Mouse (Mus musculus) cerebellum, adult 11-12 months (tissue): Measurements from ENCODE around the gene AI464131.

Source experiments
- DNase-seq: peaks from one replicate; pipeline ENCODE4 v3.0.0; 2022

The AI464131 gene

DNA sequence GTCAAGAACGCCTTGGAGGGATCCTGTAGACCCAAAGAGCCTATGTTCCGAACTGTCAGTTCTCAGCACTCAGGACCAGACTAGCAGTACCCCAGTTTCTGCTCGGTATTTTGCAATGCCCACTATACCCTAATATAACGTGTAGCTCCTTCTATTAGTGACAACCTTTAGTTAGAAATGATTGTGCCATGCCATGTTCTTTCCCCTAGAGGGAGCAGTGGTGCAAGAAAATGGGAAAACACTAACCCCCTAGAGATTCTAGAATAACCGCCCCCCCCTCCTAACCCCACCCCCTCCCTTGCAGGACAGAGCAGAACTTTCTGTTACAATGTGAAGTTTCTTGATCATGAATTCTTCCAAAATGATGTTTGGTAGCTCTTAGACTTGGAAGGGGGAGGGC is 1.4 kb upstream of the AI464131 start:
- no peak for DNase-seq

DNA sequence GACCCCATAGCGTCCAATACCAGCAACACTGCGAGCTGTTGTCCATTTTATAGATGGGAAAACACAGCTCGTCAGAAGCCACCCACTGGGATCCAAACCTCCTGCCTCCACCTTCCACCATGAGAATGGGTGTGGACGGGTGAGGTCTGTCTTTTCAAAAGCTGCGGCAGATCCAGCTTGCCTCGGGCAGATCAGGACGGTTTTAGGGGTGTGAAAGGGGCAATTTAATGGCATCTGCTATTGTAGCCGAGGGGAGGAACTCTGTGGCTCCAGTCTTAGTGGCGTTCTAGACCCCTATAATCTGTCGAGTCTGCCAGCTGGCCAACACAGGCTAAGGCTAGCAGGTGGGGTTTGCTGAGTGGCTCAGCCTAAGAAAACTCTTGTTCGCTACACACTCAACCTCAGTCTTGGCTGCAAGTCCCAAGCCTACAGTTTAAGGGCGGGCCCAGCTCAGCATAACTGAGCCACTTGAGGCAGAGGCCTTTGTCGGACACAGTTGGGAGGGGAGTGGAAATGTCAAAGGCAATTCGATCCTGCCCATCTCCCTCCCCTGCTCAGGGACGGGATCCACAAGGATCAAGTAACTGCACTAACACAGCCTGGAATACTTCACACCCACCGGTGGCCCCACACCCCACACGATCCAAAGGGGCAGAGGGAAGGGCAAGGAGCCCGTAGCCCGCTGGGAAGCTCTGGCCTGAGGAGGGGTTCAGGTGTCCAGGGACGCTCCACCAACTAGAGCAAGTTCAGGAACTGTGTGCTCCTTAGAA is 520 bp downstream of the AI464131 start:
- DNase-seq = no peak

DNA sequence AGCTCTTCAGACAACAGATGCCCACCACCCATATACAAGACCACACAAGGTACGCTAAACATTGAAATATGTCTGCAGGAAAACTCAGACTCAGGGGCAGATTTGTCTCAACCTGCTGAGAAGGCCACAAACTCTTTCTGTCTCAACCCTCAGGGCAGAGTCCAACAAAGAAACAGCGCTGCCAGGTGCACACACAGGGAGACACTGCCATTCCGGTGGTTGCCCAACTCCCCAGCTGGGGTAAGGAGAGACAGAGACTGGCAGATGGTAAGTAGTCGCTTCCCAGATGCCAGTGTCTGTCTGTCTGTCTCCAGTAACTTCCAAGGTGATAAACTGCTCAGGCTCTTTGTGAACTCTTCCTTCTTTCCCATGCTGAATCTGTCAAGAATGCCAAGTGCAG is 2.1 kb downstream of the AI464131 start:
- no peak for DNase-seq

DNA sequence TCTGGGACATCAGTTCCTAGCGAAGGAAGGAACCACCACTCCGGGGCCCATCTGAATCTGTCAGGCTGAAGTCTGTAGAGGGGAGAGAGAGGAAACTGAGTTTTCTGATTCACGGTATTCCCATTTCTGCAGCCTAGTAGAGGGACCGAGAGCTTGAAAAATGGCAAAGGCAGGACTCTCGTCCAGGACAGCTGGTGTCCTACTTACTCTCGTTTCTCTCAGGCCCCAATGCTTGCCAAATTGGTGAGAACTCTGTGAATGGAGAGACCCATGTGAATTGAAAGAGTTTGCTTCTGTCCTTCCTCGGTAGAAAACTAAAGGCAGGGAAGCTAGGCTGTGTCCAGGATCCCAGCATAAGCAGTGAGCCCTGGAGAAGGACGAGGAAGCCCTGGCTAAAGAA is 3.3 kb downstream of the AI464131 start:
- DNase-seq = no peak

DNA sequence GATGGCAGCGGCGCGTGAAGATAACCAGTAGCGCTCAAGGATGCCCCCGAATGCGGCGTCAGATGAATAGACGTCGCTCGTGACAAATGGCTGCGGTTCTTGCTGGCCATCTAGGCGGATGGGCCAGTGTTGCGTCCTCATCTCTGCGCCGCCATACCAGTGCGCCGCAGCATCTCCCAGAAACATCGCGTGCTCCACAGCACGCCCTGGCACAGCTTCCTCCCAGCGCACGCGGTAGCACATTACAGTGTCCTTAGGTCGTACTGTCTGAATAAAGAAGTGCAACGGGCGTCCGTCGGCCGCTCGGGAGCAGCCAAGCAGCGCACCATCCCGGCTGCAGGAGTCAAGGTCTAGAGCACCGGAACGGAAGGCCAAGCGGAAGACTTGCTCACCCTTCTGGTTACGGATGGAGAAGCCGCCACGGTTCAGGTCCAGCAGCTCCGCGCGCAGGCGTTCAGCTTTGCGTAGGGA is 3.9 kb downstream of the AI464131 start:
- no peak for DNase-seq

DNA sequence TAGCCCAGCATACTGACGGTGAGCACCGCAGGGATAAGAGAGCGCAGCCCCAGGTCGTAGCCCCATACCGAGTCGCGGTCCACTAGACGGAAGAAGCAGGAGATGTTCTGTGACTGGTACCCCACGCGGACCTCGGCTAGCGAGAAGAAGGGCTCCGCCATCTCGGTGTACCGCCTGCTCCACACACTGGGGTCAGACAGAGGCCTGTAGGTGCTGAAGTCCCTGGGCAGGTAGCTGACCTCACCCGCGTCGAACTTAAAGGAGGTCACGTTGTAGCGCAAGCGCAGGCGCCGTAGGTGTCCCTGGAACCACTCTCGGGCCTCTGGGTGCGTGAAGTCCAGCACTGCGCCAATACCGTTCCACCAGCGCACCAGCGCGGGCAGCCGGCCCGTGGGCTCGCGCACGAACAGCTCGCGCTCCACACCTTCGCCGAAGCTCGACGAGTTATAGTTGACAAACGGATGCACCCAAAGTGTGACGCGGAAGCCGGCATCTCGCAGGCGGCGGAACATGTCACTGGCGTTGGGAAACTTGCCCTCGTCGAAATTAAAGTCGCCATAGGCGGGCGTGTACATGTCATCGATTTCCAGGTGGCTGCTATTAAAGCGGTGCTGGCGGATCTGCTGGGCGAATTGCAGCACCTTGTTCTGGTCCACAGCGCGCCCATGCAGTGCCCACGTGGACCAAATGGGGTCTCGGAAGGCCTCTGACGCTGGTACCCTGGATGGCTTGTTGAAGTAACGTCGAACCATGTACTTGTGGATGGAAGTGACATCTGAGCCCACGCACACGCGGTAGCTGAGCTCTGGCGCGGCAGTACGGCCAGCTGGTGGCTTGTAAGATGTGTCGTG is 4.7 kb downstream of the AI464131 start:
- peak; percentile 19 for DNase-seq

DNA sequence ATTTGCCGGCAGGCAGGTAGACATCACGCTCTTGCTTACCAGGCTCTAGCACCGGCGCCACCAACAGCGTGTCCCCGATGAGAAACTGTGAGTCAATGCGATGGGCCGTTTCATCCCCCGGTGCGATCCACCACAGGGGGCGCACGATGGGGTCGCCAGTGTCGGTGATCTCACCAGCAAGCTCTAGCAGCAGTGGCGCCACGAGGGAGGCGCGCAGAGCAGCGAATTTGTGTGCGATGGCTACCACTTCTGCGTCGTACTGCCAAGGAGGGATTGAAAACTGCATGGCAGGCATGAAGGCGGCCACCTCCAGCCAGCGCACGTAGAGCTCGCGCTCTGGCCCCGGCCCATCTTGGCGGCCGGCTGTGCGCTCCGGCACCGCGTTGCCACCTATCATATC is 5.3 kb downstream of the AI464131 start:
- no peak for DNase-seq

DNA sequence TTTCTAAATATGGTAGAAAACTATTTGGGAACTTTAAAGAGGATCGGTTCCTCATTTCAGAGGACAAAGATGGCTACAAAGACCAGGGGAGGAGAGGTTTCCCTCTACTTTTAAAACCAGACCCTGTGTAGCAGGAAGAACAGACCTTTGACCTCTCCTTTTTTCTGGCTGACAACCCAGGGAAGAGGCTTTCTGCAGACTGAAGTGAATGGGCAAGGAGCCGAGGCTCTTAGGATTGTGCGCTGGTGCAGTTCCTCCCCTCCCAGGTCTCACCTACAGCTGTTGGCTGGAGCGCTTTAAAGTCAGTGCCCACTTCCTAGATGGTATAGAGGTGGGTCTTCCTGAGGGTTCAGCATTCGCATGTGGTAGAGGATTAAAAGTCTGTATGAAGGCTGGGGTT is 5.8 kb downstream of the AI464131 start:
- no peak for DNase-seq

DNA sequence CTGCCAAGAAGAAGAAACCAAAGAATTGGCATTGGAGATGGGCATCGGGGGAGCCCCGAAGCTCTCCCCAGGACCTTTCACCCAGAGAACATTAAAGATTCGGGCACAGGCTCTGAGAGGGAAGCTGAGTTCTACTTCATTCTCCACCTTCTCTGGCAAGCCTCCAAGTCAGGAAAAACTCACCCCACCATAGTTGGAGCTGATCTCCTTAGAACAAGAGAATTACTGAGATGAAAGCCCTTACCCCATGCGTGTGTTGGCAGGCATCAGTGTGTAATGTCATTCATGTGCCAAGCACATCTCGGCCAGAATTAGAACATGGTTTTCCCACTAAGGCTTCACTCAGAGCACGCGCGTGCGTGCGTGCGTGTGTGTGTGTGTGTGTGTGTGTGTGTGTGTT is 7.0 kb downstream of the AI464131 start:
- DNase-seq = peak; percentile 18

DNA sequence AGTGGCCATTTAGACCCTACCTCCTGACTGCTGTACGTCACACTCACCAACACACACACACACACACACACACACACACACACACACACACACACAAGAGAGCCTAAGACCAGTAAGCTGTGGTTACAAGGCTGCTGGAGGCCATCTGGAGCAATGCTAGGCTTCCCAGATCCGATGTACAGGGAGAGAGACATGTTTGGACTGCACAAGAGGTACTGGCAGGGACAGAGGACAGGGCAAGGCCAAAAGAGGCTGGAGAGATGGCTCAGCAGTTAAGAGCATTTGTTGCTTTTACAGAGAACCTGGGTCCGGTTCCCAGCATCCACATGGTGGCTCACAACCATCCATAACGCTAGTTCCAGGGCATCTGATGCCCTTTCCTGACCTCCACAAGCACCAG is 7.8 kb downstream of the AI464131 start:
- DNase-seq = no peak

DNA sequence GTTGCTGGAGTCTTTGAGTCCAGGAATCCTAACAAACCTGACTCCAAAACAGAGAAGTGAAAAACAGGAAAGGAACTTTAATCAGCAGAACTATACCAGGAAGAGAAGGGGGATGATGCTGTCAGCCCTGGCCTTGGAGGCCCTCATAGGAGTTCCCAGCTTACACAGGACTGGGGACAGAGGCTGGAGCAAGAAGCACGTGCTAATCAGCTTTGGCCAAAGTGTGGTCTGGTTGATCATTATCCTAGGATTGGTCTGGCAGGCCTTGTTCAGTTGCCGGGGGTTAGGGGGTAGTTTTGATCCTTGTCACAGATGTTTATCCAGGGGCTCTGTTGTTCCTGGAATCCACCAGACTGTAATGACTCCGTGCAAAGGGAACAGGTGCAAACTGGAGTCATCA is 8.5 kb downstream of the AI464131 start:
- DNase-seq = no peak

DNA sequence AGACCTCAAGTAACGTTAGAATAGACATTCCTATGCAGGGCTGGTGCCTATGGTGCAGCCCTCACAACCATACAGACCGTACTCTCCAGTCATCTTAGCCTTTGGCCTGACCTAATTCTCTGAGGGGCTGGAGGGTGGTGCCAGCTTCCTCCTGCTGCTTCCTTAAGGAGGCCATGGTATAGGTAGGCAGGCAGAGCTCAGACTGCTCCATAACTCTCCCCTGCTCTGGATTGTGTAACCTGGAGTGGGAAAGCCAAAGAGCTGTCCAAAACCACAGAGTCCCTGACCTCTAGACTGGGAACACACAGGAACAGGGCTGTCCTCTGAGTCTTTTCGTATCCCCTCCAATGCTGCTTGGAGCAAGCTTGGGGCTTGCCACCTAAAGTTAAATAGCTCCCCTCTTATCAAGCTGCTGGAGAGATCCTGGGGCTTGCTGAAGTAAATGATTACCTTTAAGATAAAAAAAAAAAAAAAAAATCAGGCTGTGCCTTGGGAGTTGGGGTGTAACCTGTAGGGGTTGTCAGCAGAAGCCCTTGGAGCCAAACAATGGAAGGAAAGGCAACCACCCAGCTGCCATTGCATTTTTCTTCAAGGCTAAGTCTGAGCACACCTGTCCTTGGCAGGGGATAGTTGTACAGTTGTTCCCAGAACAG is 9.3 kb downstream of the AI464131 start:
- DNase-seq = no peak

DNA sequence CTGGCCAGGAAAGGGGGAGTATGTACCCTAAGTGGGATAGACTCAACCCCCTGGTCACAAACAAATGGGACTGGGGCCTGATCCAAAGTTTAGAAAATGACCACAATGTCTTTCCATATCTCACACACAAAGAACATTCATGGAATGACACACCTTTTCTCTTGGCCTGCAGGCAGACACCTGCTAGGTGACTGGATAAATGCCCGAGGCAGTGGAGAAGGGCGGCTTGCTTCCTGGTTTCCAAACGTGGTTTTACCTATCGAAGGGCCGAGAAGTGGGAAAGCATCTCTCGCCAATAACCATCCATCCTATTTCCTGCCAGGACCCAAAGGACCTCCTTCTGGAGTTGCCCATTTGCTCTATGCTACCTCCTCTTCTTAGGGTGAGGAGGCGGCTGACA is 9.9 kb downstream of the AI464131 start:
- DNase-seq = no peak

DNA sequence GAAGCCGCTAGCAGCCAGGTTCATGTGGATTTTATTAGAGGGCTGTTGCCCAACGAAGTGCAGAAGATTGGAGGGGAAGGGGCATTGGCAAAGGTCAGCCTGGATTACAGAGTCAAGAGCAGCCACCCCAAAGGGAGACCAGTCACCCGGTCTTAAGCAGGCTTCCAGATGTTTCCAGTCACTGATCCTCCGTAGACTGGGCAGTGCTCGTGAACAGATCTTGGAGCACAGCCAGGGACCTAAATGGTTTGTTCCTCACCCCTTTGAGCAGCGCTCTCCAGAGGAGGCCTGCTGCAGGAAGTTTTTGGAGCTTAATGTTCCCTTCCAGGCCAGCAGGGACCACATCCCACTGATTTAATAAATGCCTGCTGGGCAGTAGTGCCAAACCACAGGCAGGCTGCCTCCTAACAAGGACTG is 21.3 kb downstream of the AI464131 start:
- no peak for DNase-seq

DNA sequence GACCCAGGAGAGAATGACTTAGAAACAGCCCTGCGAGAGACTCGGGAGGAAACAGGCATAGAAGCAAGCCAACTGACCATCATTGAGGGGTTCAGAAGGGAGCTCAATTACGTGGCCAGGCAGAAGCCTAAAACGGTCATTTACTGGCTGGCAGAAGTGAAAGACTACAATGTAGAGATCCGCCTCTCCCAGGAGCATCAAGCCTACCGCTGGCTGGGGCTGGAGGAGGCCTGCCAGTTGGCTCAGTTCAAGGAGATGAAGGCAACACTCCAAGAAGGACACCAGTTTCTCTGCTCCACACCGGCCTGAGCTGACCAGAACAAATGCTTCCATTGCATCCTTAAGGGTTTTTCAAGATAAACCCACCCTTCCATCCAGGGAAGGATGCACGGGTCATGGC is 22.6 kb downstream of the AI464131 start:
- no peak for DNase-seq

DNA sequence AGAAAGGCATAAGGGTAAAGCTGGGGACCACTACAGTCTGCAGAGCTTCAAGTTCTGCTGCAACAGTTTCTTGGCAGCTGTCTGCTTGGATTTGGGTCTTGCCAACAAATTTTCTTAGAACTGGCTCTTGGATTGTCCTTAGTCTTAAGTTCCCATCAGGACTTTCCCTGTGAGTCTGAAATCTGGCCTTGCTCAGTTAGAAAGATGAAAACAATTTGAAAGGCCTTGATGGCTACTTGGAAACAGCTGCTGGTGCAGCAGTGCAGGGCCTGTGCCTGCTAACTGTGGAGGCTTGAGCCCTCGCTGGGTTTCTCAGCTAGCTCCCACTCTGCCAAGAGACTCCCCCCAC is 23.4 kb downstream of the AI464131 start:
- DNase-seq = no peak

DNA sequence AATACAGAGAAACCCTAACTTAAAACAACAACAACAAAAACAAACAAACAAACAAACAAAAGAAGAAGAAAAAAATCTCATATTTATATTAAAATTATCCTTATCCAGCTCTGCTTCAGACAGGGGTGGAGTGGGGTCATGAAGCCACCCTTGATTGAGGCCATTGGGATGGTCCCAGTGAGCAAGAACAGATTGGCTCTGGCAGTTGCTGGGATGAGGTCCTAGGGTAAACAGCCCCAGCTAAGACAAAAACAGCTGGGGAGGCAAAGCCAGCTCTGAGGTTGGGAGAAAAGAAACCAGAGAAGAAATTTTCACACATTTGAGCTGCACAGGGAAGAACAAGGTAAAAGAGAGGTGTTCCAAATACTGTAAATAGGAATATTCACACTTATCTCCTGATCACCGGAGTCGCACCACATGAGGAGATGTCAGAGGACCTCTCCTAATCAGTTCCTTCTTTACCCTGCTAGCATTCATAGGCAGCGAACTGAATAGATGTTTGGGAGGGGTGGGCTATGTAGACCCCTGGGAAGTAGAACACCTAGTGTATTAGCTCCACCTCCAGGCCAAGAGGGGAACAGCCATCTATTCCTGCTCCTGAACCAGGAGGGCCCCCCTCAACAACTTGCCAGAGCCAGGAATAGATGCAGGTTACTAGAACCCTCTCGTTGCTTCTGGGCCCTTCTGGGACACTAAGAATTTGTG is 24.0 kb downstream of the AI464131 start:
- DNase-seq = no peak

DNA sequence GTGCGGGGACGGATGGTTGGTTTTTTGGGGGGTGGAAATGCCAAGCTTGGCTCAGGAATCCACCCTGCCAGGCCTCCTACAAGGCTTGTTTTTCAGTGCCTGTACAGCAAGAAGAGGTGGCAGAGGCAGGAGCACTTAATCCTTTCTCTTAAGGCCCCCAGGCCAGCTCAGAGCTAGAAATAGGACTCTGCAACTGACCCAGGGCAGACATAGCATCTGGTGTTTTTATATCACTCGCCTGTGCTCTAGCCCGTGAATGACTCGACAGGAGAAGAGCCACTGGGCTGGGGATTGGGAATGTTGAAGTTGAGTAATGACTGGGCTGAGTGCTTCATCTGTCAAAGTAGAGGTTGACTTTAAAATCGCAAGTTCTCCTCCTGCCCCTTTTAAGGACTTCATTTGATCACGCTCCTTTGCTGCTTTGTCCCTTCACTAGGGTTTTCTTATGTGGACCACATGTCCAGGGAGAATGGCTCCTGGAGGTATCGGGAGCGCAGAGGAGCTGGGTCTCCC is 25.2 kb downstream of the AI464131 start:
- no peak for DNase-seq

DNA sequence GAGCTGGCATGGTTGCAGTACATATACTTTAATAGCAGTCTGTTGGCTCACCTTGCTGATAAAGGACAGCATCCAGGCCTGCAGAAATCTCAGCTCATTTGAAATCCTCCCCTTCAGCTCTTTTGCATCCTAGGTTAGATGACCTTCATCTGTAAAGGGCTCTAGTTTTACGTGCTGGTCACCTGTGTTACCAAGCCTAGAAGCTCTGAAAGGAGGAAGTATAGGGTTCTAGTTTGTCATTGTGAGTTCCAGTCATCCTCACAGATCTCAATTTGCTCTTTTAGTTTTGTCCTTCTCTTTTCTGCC is 31.5 kb downstream of the AI464131 start:
- no peak for DNase-seq

DNA sequence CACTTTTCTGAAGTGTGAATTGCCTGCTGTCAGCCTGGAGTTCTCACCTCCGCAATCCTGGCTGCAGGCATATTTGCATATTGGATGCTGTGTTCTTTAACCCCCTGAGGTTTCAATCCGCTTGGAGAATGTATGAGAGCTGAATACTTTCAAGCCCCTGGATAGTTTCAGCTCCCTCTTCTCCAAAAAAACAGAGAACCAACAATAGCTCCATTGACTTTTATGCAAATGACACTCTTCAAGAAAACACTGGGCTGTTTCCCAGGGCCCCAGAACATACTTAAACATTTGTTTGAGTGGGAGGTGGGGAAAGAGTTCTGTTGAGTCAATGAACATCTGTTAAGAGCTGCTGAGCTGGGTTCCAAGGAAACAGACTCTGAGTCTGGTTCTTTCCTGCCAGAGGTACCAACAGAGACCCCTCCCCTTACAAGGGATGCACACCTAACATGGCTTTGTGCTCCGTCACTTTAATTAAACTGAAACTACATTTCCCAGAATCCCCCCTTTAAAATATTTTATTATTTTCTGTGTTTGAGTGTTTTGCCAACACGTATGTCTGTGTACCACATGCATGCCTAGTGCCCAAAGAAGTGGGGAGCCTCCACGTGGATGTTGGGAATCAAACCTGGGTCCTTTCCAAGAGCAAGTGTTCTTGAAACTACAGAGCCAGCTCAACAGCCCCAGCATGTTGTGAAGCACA is 32.0 kb downstream of the AI464131 start:
- no peak for DNase-seq

DNA sequence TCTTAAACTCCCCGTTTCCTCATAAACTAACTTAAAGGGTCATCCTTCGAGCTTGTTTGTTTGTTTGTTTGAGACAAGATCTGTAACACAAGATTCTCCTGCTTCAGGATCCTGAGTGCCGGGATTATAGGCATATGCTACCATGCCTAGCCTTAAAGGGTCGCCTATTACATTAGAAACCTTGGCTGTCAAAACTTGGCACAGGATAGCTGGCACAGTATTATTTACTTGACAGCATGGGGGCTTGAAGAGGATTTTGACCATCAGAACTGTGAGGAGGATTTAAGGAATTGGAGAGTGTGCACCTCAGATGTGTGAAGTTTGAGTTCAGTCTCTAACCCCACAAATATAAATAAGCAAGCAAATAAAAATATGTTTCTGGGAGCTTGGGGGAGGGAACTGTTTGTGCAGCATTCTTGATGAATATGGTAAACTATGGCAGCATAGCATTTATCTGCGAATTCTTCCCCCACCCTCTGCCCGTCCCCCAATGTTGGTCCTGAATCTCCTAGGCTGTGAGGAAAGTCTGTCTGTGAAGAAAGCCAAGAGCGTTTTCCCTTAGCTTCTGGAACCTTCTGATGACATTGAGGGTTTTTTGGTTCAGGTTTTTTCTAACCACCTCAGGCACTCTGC is 32.7 kb downstream of the AI464131 start:
- DNase-seq = no peak

DNA sequence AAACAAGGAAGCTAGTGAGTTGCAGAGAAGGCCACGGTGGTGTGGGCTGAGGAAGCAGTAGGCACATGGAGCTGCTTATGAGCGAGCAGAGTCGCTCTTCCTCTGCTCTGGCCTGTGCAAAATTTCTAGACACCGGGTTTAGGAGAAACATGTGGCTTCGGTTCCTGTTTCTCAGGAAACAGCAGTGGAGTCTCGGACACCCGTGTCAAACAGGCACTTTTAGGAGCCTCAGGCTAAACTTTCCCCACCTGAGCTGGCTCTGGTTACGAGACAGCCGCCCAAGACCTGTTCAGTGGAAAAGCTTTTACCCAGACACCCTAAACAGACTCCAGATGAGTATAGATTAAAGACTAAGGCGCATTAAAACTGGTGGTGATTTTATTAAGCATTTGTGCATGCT is 33.7 kb downstream of the AI464131 start:
- DNase-seq = no peak
